Mouse (Mus musculus): Measurements from ENCODE around the gene Olfr771. TPM values are rescaled to one million over a fixed set of nuclear protein-coding genes. Genes with fewer than 3 reads are reported as not detected.
"Not testable (repeated sequence)": the region's sequence is repeated elsewhere in the genome, so short reads cannot be mapped to it uniquely, and the experiment has no call there.

Olfr771 gene
- not detected in 2 replicates for polyA plus RNA-seq (2014; fragmentation: Nextera tagmentation; extraction: Ambion mirVana)

DNA sequence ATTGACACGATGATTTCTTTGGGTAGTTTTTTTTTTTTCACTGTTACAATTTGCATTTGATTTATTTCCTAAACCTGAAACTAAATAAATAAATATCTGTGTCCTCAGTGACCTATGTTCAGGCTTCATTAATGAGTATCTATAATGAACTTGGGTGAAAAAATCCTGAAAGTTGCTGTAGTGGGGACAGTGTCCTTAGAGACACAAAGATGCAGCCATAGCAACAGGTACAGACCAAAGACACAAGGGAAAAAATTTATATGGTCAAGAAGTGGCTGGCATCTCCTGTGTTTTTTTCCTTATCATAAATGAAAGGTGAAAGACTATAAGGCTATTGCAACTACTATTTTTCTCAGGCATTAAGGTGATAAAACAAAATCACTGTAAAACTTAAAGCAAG, at the start of gene Olfr771:
TSS of gene Olfr771 (minus strand) at position 101 of the 400 bp plus-strand sequence.
- ATAC-seq (ENCODE audit: low FRiP score): no peak
- WGBS: 86% methylated on average over 1 of the region's 1 CpGs
- no peak within 1 kb of the TSS for H3K27ac ChIP-seq (ENCODE audit: low read depth, low read length)
- no peak within 1 kb of the TSS for H3K4me3 ChIP-seq (ENCODE audit: low read depth, low read length)
- no peak for DNase-seq (ENCODE audit: low spot score)
- no peak within 1 kb of the TSS for H3K9ac ChIP-seq (ENCODE audit: low read depth, low read length)
- H3K9me3 ChIP-seq (ENCODE audit: control insufficient read depth, low read length): no peaks in the 10 kb centered on the region
- no peaks in the 10 kb centered on the region for H3K27me3 ChIP-seq (ENCODE audit: control insufficient read depth, insufficient read depth, low read length)
- no peak within 1 kb of the TSS for H3K4me2 ChIP-seq (replicated peaks; ENCODE audit: low read depth, low read length)
- H3K4me1 ChIP-seq (replicated peaks; ENCODE audit: control insufficient read depth, insufficient read depth, low read length): no peaks in the 10 kb centered on the region
- H3K36me3 ChIP-seq (ENCODE audit: control insufficient read depth, insufficient read depth, low read length): no peaks in the 10 kb centered on the region

DNA sequence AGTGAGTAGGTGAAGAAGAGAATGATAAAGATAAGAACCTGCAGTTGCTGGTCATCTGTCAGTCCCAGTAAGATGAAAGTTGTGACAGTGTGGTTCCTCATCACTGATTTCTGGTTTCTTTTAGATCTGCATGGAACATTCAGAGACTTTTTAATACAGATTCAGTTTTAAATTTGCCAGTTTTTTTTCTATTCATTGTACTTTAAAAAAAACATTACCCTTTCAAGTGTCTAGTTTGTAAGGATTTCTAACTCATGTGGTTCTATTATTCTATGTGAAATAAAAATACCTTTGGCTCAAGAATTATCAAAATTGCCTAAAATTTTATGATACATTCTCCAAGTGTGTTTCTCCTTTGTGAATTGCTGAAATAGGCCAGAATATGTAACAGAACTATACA, 22.8 kb upstream of the Olfr771 start, which contains the start of gene Olfr773:
TSS of gene Olfr773 (minus strand) at position 101 of the 400 bp plus-strand sequence.
- H3K4me3 ChIP-seq (ENCODE audit: low read depth, low read length); H3K4me1 ChIP-seq (replicated peaks; ENCODE audit: control insufficient read depth, insufficient read depth, low read length); H3K4me2 ChIP-seq (replicated peaks; ENCODE audit: low read depth, low read length); H3K36me3 ChIP-seq (ENCODE audit: control insufficient read depth, insufficient read depth, low read length); H3K27ac ChIP-seq (ENCODE audit: low read depth, low read length); ATAC-seq (ENCODE audit: low FRiP score); H3K9ac ChIP-seq (ENCODE audit: low read depth, low read length); DNase-seq (ENCODE audit: low spot score); H3K27me3 ChIP-seq (ENCODE audit: control insufficient read depth, insufficient read depth, low read length); H3K9me3 ChIP-seq (ENCODE audit: control insufficient read depth, low read length): not testable (repeated sequence)

DNA sequence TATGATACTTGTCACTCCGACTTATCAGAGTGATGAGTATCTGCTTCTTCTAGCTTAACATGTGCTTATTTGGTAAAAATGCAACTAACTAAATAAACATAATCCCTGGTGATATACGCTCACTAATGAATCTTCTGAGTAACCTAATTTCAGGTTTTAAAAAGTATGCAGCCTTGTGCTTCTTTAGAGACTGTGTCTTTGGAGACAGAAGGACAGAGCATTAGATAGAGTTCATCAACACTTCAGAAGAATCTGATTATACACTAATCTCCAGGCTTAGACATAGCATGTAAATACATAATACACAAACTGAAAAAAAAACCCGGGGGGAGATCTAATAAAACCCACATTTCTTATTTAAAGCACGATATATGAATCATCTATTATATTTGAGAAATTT, 13.3 kb upstream of the Olfr771 start, which contains the start of gene Olfr772:
TSS of gene Olfr772 (minus strand) at position 101 of the 400 bp plus-strand sequence.
- 89% methylated on average over 3 of the region's 4 CpGs for WGBS
- not testable (repeated sequence) for ATAC-seq (ENCODE audit: low FRiP score)

DNA sequence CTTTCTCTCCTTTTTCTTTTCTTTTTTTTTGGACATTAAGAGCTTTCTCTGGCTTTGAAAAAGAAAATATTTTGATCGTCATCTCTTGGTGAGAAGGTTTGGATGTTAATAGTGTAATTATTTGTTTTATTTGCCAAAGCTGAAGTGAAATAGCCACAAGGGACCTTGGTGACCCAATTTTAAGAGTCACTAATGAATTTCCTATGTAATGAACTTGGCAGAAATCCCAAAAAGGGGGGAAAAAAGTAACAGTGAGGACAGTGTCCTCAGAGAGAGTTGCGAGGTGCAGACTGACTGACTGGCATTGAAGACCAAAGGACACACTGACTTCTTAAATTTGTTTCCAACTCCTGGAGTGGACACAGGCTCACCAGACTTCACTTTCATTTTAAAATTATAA, 25.7 kb downstream of the Olfr771 start, which contains the start of gene Olfr770:
TSS of gene Olfr770 (minus strand) at position 101 of the 400 bp plus-strand sequence.
- Histone ChIP-seq H3K9me3 (ENCODE audit: control insufficient read depth, low read length) (no peaks in the 10 kb centered on the region), H3K9ac (ENCODE audit: low read depth, low read length) (no peak within 1 kb of the TSS), H3K36me3 (ENCODE audit: control insufficient read depth, insufficient read depth, low read length) (no peaks in the 10 kb centered on the region), H3K4me3 (ENCODE audit: low read depth, low read length) (no peak within 1 kb of the TSS), H3K4me2 (replicated peaks; ENCODE audit: low read depth, low read length) (no peak within 1 kb of the TSS), H3K27ac (ENCODE audit: low read depth, low read length) (no peak within 1 kb of the TSS), H3K4me1 (replicated peaks; ENCODE audit: control insufficient read depth, insufficient read depth, low read length) (no peaks in the 10 kb centered on the region), H3K27me3 (ENCODE audit: control insufficient read depth, insufficient read depth, low read length) (no peaks in the 10 kb centered on the region)
- ATAC-seq (ENCODE audit: low FRiP score) (no peak), DNase-seq (ENCODE audit: low spot score) (no peak)
- 98% methylated on average over 2 of the region's 2 CpGs for WGBS

More for the DNA sequence above, 13.3 kb upstream of the Olfr771 start, which contains the start of gene Olfr772:
- not testable (repeated sequence) for H3K27ac ChIP-seq (ENCODE audit: low read depth, low read length); H3K36me3 ChIP-seq (ENCODE audit: control insufficient read depth, insufficient read depth, low read length); H3K4me3 ChIP-seq (ENCODE audit: low read depth, low read length); H3K4me1 ChIP-seq (replicated peaks; ENCODE audit: control insufficient read depth, insufficient read depth, low read length); H3K4me2 ChIP-seq (replicated peaks; ENCODE audit: low read depth, low read length); H3K9ac ChIP-seq (ENCODE audit: low read depth, low read length); H3K9me3 ChIP-seq (ENCODE audit: control insufficient read depth, low read length); DNase-seq (ENCODE audit: low spot score); H3K27me3 ChIP-seq (ENCODE audit: control insufficient read depth, insufficient read depth, low read length)

DNA sequence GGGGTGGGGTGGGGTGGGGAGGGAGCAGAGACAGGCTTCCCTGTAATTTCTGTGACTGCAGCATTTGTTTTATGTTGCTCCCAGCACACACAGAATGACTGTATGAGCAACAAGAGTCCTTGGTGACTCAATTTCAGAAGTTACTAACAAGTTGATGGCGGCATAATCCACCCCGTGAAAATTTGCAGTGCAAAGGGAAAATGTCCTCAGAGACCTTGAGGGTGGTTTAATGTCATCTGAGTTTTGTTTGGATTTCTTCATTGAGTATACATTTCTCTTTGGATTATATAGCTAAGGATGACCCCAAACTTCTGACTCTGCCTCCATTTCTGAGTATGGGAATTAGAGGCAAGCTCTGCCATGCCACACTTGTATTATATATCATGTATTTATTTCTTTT, 46.8 kb downstream of the Olfr771 start, which contains the start of gene Olfr769:
TSS of gene Olfr769 (minus strand) at position 101 of the 400 bp plus-strand sequence.
- Histone ChIP-seq H3K4me1 (replicated peaks; ENCODE audit: control insufficient read depth, insufficient read depth, low read length) (no peaks in the 10 kb centered on the region), H3K27me3 (ENCODE audit: control insufficient read depth, insufficient read depth, low read length) (no peaks in the 10 kb centered on the region), H3K4me3 (ENCODE audit: low read depth, low read length) (no peak within 1 kb of the TSS), H3K9me3 (ENCODE audit: control insufficient read depth, low read length) (no peaks in the 10 kb centered on the region), H3K36me3 (ENCODE audit: control insufficient read depth, insufficient read depth, low read length) (no peaks in the 10 kb centered on the region), H3K4me2 (replicated peaks; ENCODE audit: low read depth, low read length) (no peak within 1 kb of the TSS), H3K27ac (ENCODE audit: low read depth, low read length) (no peak within 1 kb of the TSS), H3K9ac (ENCODE audit: low read depth, low read length) (no peak within 1 kb of the TSS)
- ATAC-seq (ENCODE audit: low FRiP score) (no peak), DNase-seq (ENCODE audit: low spot score) (no peak)
- WGBS: 87% methylated on average over 2 of the region's 2 CpGs

DNA sequence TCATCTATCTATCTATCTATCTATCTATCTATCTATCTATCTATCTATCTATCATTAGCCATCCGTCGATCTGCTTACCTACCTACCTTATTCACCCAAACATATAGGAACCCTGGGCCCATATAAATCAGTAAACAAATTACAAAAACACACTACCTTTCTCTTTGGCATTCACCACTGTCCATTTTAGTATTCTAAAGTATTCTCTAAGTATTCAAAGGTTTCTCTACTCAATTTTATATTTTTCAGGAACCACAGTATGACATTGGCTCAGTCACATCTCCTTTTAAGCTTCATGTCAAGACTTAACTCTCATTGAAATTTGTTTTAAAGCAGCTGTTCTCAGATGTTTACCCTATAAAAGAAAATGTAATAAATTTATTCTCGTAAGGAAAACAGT, 49.4 kb downstream of the Olfr771 start:
- Histone ChIP-seq H3K36me3 (ENCODE audit: control insufficient read depth, insufficient read depth, low read length) (no peaks in the 10 kb centered on the region), H3K4me2 (replicated peaks; ENCODE audit: low read depth, low read length) (no peak overlapping the region), H3K9ac (ENCODE audit: low read depth, low read length) (no peak overlapping the region), H3K9me3 (ENCODE audit: control insufficient read depth, low read length) (no peaks in the 10 kb centered on the region), H3K4me3 (ENCODE audit: low read depth, low read length) (no peak overlapping the region), H3K27ac (ENCODE audit: low read depth, low read length) (no peak overlapping the region), H3K4me1 (replicated peaks; ENCODE audit: control insufficient read depth, insufficient read depth, low read length) (no peaks in the 10 kb centered on the region), H3K27me3 (ENCODE audit: control insufficient read depth, insufficient read depth, low read length) (no peaks in the 10 kb centered on the region)
- 92% methylated on average over 3 of the region's 3 CpGs for WGBS
- DNase-seq (ENCODE audit: low spot score): no peak
- ATAC-seq (ENCODE audit: low FRiP score): no peak

Other genes starting within 250 kb of the Olfr771 start
- 11.6 and 12.1 TPM in 2 replicates for gene Rdh5, start 241.9 kb downstream of the Olfr771 start, polyA plus RNA-seq (2014; fragmentation: Nextera tagmentation; extraction: Ambion mirVana)
- 260 and 269 TPM in 2 replicates for gene Bloc1s1, start 240.7 kb downstream of the Olfr771 start, polyA plus RNA-seq (2014; fragmentation: Nextera tagmentation; extraction: Ambion mirVana)
- 1.7 and 3.0 TPM in 2 replicates for gene Itga7, start 230.9 kb downstream of the Olfr771 start, polyA plus RNA-seq (2014; fragmentation: Nextera tagmentation; extraction: Ambion mirVana)
- gene Mettl7b, start 203.8 kb downstream of the Olfr771 start, polyA plus RNA-seq (2014; fragmentation: Nextera tagmentation; extraction: Ambion mirVana): not detected in 2 replicates
- not detected in 2 replicates for gene Olfr9, start 175.3 kb downstream of the Olfr771 start, polyA plus RNA-seq (2014; fragmentation: Nextera tagmentation; extraction: Ambion mirVana)
- gene Olfr763, start 154.0 kb downstream of the Olfr771 start, polyA plus RNA-seq (2014; fragmentation: Nextera tagmentation; extraction: Ambion mirVana): not detected in 2 replicates
- not detected in 2 replicates for gene Olfr764-ps1, start 124.9 kb downstream of the Olfr771 start, polyA plus RNA-seq (2014; fragmentation: Nextera tagmentation; extraction: Ambion mirVana)
- gene Olfr765, start 114.8 kb downstream of the Olfr771 start, polyA plus RNA-seq (2014; fragmentation: Nextera tagmentation; extraction: Ambion mirVana): not detected in 2 replicates
- not detected in 2 replicates for gene Olfr766-ps1, start 95.8 kb downstream of the Olfr771 start, polyA plus RNA-seq (2014; fragmentation: Nextera tagmentation; extraction: Ambion mirVana)
- gene Olfr767, start 81.8 kb downstream of the Olfr771 start, polyA plus RNA-seq (2014; fragmentation: Nextera tagmentation; extraction: Ambion mirVana): not detected in 2 replicates
- not detected in 2 replicates for gene Olfr768, start 65.4 kb downstream of the Olfr771 start, polyA plus RNA-seq (2014; fragmentation: Nextera tagmentation; extraction: Ambion mirVana)
- not detected in 2 replicates for gene Olfr769, start 46.9 kb downstream of the Olfr771 start, polyA plus RNA-seq (2014; fragmentation: Nextera tagmentation; extraction: Ambion mirVana)
- not detected in 2 replicates for gene Olfr770, start 25.8 kb downstream of the Olfr771 start, polyA plus RNA-seq (2014; fragmentation: Nextera tagmentation; extraction: Ambion mirVana)
- not detected in 2 replicates for gene Olfr772, start 13.2 kb upstream of the Olfr771 start, polyA plus RNA-seq (2014; fragmentation: Nextera tagmentation; extraction: Ambion mirVana)
- gene Olfr773, start 22.7 kb upstream of the Olfr771 start, polyA plus RNA-seq (2014; fragmentation: Nextera tagmentation; extraction: Ambion mirVana): not detected in 2 replicates
- gene Olfr774, start 71.5 kb upstream of the Olfr771 start, polyA plus RNA-seq (2014; fragmentation: Nextera tagmentation; extraction: Ambion mirVana): not detected in 2 replicates
- not detected in 2 replicates for gene Olfr775, start 83.7 kb upstream of the Olfr771 start, polyA plus RNA-seq (2014; fragmentation: Nextera tagmentation; extraction: Ambion mirVana)
- not detected in 2 replicates for gene Olfr776, start 94.4 kb upstream of the Olfr771 start, polyA plus RNA-seq (2014; fragmentation: Nextera tagmentation; extraction: Ambion mirVana)
- not detected in 2 replicates for gene Olfr777, start 106.7 kb upstream of the Olfr771 start, polyA plus RNA-seq (2014; fragmentation: Nextera tagmentation; extraction: Ambion mirVana)
- not detected in 2 replicates for gene Olfr780, start 153.4 kb upstream of the Olfr771 start, polyA plus RNA-seq (2014; fragmentation: Nextera tagmentation; extraction: Ambion mirVana)
- not detected in 2 replicates for gene Olfr781, start 164.1 kb upstream of the Olfr771 start, polyA plus RNA-seq (2014; fragmentation: Nextera tagmentation; extraction: Ambion mirVana)
- gene Olfr782, start 184.1 kb upstream of the Olfr771 start, polyA plus RNA-seq (2014; fragmentation: Nextera tagmentation; extraction: Ambion mirVana): not detected in 2 replicates
- gene Olfr784, start 219.3 kb upstream of the Olfr771 start, polyA plus RNA-seq (2014; fragmentation: Nextera tagmentation; extraction: Ambion mirVana): 0.04 TPM in 1 of 2 replicates, not detected in the other
- gene Olfr785, start 240.7 kb upstream of the Olfr771 start, polyA plus RNA-seq (2014; fragmentation: Nextera tagmentation; extraction: Ambion mirVana): not detected in 2 replicates

Data from hindbrain, embryonic 11.5 days (tissue).